Mouse (Mus musculus) lung, postnatal 0 days (tissue): ENCODE results near the gene Adamts17. TPM values are rescaled to one million over a fixed set of nuclear protein-coding genes. Genes with fewer than 3 reads are reported as not detected.
A peak's percentile ranks its signal among the peaks of the same experiment; 100 is the strongest.

Experiments used
- ATAC-seq: fragments of 200-750 bp; cut with Nextera tagmentation; 2 replicates; pipeline ENCODE4 v1.8.0; 2017; ENCODE audit warnings: moderate library complexity
- DNase-seq: peaks from one replicate; pipeline ENCODE4 v3.0.0-alpha.2; 2016; ENCODE audit warnings: low spot score
- H3K27ac ChIP-seq: fragments of 300-500 bp; sonication (generic); 2 replicates; pipeline ENCODE4 v1.5.1; 2014; ENCODE audit warnings: antibody characterized with exemption, mild to moderate bottlenecking, low read length, mixed read lengths
- H3K27me3 ChIP-seq: fragments of 300-500 bp; sonication (generic); replicated peaks from 2 replicates; pipeline ENCODE4 v1.6.1; 2014; ENCODE audit warnings: low read length, mixed read lengths; ENCODE audit not compliant: insufficient read depth
- H3K36me3 ChIP-seq: fragments of 300-500 bp; sonication (generic); 2 replicates; pipeline ENCODE4 v1.6.1; 2014; ENCODE audit warnings: low read length, mixed read lengths; ENCODE audit not compliant: insufficient read depth
- H3K4me1 ChIP-seq: fragments of 300-500 bp; sonication (generic); 2 replicates; pipeline ENCODE4 v1.6.1; 2014; ENCODE audit warnings: antibody characterized with exemption, low read depth, low read length, mixed read lengths; ENCODE audit not compliant: insufficient read depth
- H3K4me2 ChIP-seq: fragments of 300-500 bp; sonication (generic); replicated peaks from 2 replicates; pipeline ENCODE4 v1.6.1; 2014; ENCODE audit warnings: low read depth, mild to moderate bottlenecking, low read length, moderate library complexity, mixed read lengths
- H3K4me3 ChIP-seq: fragments of 300-500 bp; sonication (generic); 2 replicates; pipeline ENCODE4 v1.5.1; 2014; ENCODE audit warnings: low read depth, low read length
- H3K9ac ChIP-seq: fragments of 300-500 bp; sonication (generic); replicated peaks from 2 replicates; pipeline ENCODE4 v1.6.1; 2014; ENCODE audit warnings: low read depth, mild to moderate bottlenecking
- H3K9me3 ChIP-seq: fragments of 300-500 bp; sonication (generic); 2 replicates; pipeline ENCODE4 v1.6.1; 2016; ENCODE audit warnings: low read length, mixed read lengths
- CTCF ChIP-seq: IDR thresholded peaks from 2 replicates; pipeline ENCODE4 v1.5.1; 2016; ENCODE audit warnings: antibody characterized with exemption, mild to moderate bottlenecking
- EP300 ChIP-seq: IDR thresholded peaks from 2 replicates; pipeline ENCODE4 v1.6.1; 2016; ENCODE audit warnings: antibody characterized with exemption, mild to moderate bottlenecking, control low read depth
- WGBS: fragments of 180-500 bp; shearing (Covaris S2); extraction: QIAGEN DNeasy Blood & Tissue Kit; methylation state at CpG from one replicate; pipeline ENCODE4 v1.1.7; 2014; 5-methylcytosine and 5-hydroxymethylcytosine counted together
- polyA plus RNA-seq: library from polyadenylated mRNA; unstranded; fragments of >200 nt; fragmentation: Nextera tagmentation; extraction: Ambion mirVana; gene quantifications from 2 replicates; pipeline ENCODE4 v1.2.1, GENCODE M21; 2015

Gene Adamts17
- polyA plus RNA-seq, 1 experiment from 2014 or later = 14.5 TPM

- no peak overlapping the region for H3K27ac ChIP-seq
- H3K4me2 ChIP-seq = no peak overlapping the region
- no peak overlapping the region for H3K9ac ChIP-seq
- DNase-seq = no peak
- H3K27me3 ChIP-seq = no peaks in the 10 kb centered on the region
- no peaks in the 10 kb centered on the region for H3K9me3 ChIP-seq
- TF ChIP-seq CTCF (no peak), EP300 (no peak)
- no peak overlapping the region for H3K4me3 ChIP-seq
- H3K36me3 ChIP-seq = no peaks in the 10 kb centered on the region
- WGBS = 95% methylated on average over 14 of the region's 14 CpGs
- no peaks in the 10 kb centered on the region; the same call in 1 of the 2 replicates for H3K4me1 ChIP-seq
- no peak for ATAC-seq
These were observed 189.9 kb downstream of the Adamts17 start for GRCm38 (mm10) chr7:67029481-67029880.

- no peaks in the 10 kb centered on the region for H3K36me3 ChIP-seq
- WGBS = 54% methylated on average over 2 of the region's 2 CpGs
These were observed 191.7 kb downstream of the Adamts17 start for GRCm38 (mm10) chr7:67031284-67031683.

GRCm38 (mm10) chr7:67032616-67033015 lies 193.1 kb downstream of the Adamts17 start:
- Histone ChIP-seq H3K4me2 (no peak overlapping the region), H3K27me3 (no peaks in the 10 kb centered on the region), H3K4me1 (no peaks in the 10 kb centered on the region; the same call in 1 of the 2 replicates), H3K9me3 (no peaks in the 10 kb centered on the region), H3K9ac (no peak overlapping the region), H3K4me3 (no peak overlapping the region), H3K36me3 (no peaks in the 10 kb centered on the region), H3K27ac (no peak overlapping the region)
- DNase-seq (no peak), ATAC-seq (no peak)
- TF ChIP-seq EP300 (no peak), CTCF (no peak)

More at GRCm38 (mm10) chr7:67031284-67031683, 191.7 kb downstream of the Adamts17 start:
- Histone ChIP-seq H3K4me1 (no peaks in the 10 kb centered on the region; the same call in 1 of the 2 replicates), H3K27ac (no peak overlapping the region), H3K27me3 (no peaks in the 10 kb centered on the region), H3K9me3 (no peaks in the 10 kb centered on the region), H3K4me3 (no peak overlapping the region), H3K4me2 (no peak overlapping the region), H3K9ac (no peak overlapping the region)
- no peak for DNase-seq
- no peak; the same call in 1 of the 2 replicates for ATAC-seq
- no peak for TF ChIP-seq EP300
- TF ChIP-seq CTCF = no peak

- H3K27me3 ChIP-seq = no peaks in the 10 kb centered on the region
- WGBS = 55% methylated on average over 2 of the region's 2 CpGs
- H3K27ac ChIP-seq = no peak overlapping the region
- no peak overlapping the region for H3K9ac ChIP-seq
- no peaks in the 10 kb centered on the region for H3K9me3 ChIP-seq
- peak; percentile 93 for DNase-seq
- H3K4me2 ChIP-seq = no peak overlapping the region
- no peaks in the 10 kb centered on the region for H3K36me3 ChIP-seq
- H3K4me3 ChIP-seq = no peak overlapping the region
- H3K4me1 ChIP-seq = no peaks in the 10 kb centered on the region; the same call in 1 of the 2 replicates
- peak; percentile 94 for ATAC-seq
- TF ChIP-seq CTCF (no peak), EP300 (peak; percentile 80)
These were observed 194.8 kb downstream of the Adamts17 start for GRCm38 (mm10) chr7:67034369-67034768.

- ATAC-seq = no peak
- no peak overlapping the region for H3K4me3 ChIP-seq
- H3K36me3 ChIP-seq = no peaks in the 10 kb centered on the region
- no peaks in the 10 kb centered on the region; the same call in 1 of the 2 replicates for H3K4me1 ChIP-seq
- no peak for DNase-seq
- H3K9me3 ChIP-seq = no peaks in the 10 kb centered on the region
- no peaks in the 10 kb centered on the region for H3K27me3 ChIP-seq
- H3K4me2 ChIP-seq = no peak overlapping the region
- TF ChIP-seq CTCF (no peak), EP300 (no peak)
- no peak overlapping the region for H3K27ac ChIP-seq
- WGBS = 81% methylated on average over 10 of the region's 10 CpGs
- H3K9ac ChIP-seq = no peak overlapping the region
These were observed 195.7 kb downstream of the Adamts17 start for GRCm38 (mm10) chr7:67035246-67035645.

- no peaks in the 10 kb centered on the region for H3K27me3 ChIP-seq
- no peaks in the 10 kb centered on the region for H3K36me3 ChIP-seq
- H3K4me1 ChIP-seq = no peaks in the 10 kb centered on the region; the same call in 1 of the 2 replicates
- WGBS = 96% methylated on average over 5 of the region's 5 CpGs
- TF ChIP-seq CTCF (no peak), EP300 (no peak)
- H3K4me3 ChIP-seq = no peak overlapping the region
- DNase-seq = no peak
- no peak overlapping the region for H3K4me2 ChIP-seq
- H3K9me3 ChIP-seq = no peaks in the 10 kb centered on the region
- no peak for ATAC-seq
- no peak overlapping the region for H3K27ac ChIP-seq
- H3K9ac ChIP-seq = no peak overlapping the region
These were observed 196.1 kb downstream of the Adamts17 start for GRCm38 (mm10) chr7:67035661-67036060.
